Mouse (Mus musculus): Measurements from ENCODE around the gene Kank1.
"Not testable (repeated sequence)": the region's sequence is repeated elsewhere in the genome, so short reads cannot be mapped to it uniquely, and the experiment has no call there.

GRCm38 (mm10) chr19:25475806-25476205, 239.0 kb downstream of the Kank1 start:
- not testable (repeated sequence) for TF ChIP-seq POLR2A (IDR thresholded peaks at IDR 0.05; ENCODE audit: low read depth, low read length)
- peak; percentile 36; the same call in 1 of the 2 replicates for TF ChIP-seq CTCF (IDR thresholded peaks at IDR 0.05; ENCODE audit: borderline replicate concordance, insufficient read depth, low read length)

Data from embryonic fibroblast, embryonic 13.5 days (primary cell).